Mouse (Mus musculus) spleen, adult 2 months (tissue): ENCODE results near the gene Actl6a. TPM values are rescaled to one million over a fixed set of nuclear protein-coding genes. Genes with fewer than 3 reads are reported as not detected.

ENCODE experiments used
- DNase-seq, 2 experiments: peaks; one replicate each; pipeline versions ENCODE4 v3.0.0 to v3.0.0-alpha.2; 2012 to 2021; ENCODE audit warnings: low spot score in 2 of 2, low read depth in 1 of 2
- H3K27ac ChIP-seq: fragments of 200-500 bp; 2 replicates; pipeline ENCODE4 v1.5.1; 2012; ENCODE audit warnings: low read length, inconsistent platforms; ENCODE audit not compliant: insufficient read depth
- H3K27me3 ChIP-seq: fragments of 200-500 bp; 2 replicates; pipeline ENCODE4 v1.6.1; 2012; ENCODE audit warnings: mild to moderate bottlenecking, moderate library complexity, low read length, inconsistent platforms; ENCODE audit not compliant: control insufficient read depth, insufficient read depth
- H3K36me3 ChIP-seq: fragments of 200-500 bp; 2 replicates; pipeline ENCODE4 v1.6.1; 2012; ENCODE audit warnings: mild to moderate bottlenecking, low read length, inconsistent platforms; ENCODE audit not compliant: control insufficient read depth, insufficient read depth
- H3K4me1 ChIP-seq: fragments of 200-500 bp; 2 replicates; pipeline ENCODE4 v1.6.1; 2011; ENCODE audit warnings: inconsistent platforms; ENCODE audit not compliant: control insufficient read depth, insufficient read depth, insufficient read length
- H3K4me3 ChIP-seq: fragments of 200-500 bp; 2 replicates; pipeline ENCODE4 v1.5.1; 2011; ENCODE audit warnings: mild to moderate bottlenecking, inconsistent platforms; ENCODE audit not compliant: insufficient read depth, insufficient read length; ENCODE audit errors: extremely low read depth
- CTCF ChIP-seq: fragments of 200-500 bp; IDR thresholded peaks from 2 replicates; pipeline ENCODE4 v1.5.1; 2011; ENCODE audit warnings: mild to moderate bottlenecking, inconsistent platforms; ENCODE audit not compliant: insufficient read depth, insufficient read length, insufficient replicate concordance; ENCODE audit errors: extremely low read depth
- POLR2A ChIP-seq: fragments of 200-500 bp; IDR thresholded peaks from 2 replicates; pipeline ENCODE4 v1.6.1; 2011; ENCODE audit warnings: low read depth, low read length, inconsistent platforms
- WGBS: fragments of 180-500 bp; shearing (Covaris S2); methylation state at CpG from one replicate; pipeline ENCODE4 v1.1.7; 2018; 5-methylcytosine and 5-hydroxymethylcytosine counted together
- polyA plus RNA-seq: library from polyadenylated mRNA; depleted of rRNA; stranded (reverse); fragments of >200 nt; gene quantifications from 2 replicates; pipeline ENCODE4 v1.2.3, GENCODE M21; 2012

Actl6a gene
- polyA plus RNA-seq, 1 experiment, result 14.8 TPM

DNA sequence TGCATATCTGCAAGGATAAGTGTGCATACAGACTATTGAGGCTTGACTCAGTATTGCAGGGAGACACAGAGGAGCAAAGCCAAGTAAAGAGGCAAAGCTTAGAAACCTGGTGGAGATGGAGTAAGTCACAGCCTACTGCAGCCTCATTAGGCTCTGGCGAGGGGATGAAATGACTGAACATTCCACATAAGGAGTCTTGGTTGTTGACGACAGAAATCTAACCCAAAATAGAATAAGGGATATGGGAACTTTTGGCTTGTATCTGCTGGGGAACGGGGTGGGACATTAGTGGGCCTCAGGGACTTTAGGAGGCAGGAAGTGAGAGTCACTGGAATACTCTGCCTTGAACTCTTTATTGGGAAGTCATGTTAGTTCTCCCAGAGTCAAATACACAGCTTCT, 21.5 kb upstream of the Actl6a start:
- DNase-seq, result no peak
- TF ChIP-seq POLR2A (no peak), CTCF (no peak)
- Histone ChIP-seq H3K4me3 (no peak overlapping the region), H3K4me1 (no peaks in the 10 kb centered on the region), H3K36me3 (no peaks in the 10 kb centered on the region), H3K27me3 (no peaks in the 10 kb centered on the region), H3K27ac (no peak overlapping the region)
- 77% methylated on average over 3 of the region's 3 CpGs for WGBS

DNA sequence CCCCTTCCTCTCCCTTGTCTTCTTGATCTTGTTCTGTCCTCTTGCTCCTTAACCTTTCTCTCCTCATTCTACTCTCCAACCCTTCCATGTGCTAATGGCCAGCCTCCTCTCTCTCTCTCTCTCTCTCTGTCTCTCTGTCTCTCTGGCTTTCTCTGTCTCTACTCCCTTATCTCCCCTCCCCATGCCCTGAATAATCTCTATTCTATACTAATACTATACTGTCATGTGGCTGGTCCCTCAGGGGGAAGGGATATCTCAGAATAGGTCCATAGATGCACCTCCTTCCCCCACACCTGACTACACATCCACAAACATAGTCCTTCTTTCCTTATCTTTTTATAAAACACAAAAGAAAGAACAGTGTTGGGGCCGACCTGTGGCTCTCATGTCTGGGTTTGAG, 19.6 kb upstream of the Actl6a start:
- H3K36me3 ChIP-seq, result no peaks in the 10 kb centered on the region
- DNase-seq, result no peak
- no peak overlapping the region for H3K27ac ChIP-seq
- 69% methylated on average over 1 of the region's 1 CpGs for WGBS
- TF ChIP-seq POLR2A, result no peak
- TF ChIP-seq CTCF, result no peak
- H3K4me1 ChIP-seq, result no peaks in the 10 kb centered on the region
- no peaks in the 10 kb centered on the region for H3K27me3 ChIP-seq
- no peak overlapping the region for H3K4me3 ChIP-seq

DNA sequence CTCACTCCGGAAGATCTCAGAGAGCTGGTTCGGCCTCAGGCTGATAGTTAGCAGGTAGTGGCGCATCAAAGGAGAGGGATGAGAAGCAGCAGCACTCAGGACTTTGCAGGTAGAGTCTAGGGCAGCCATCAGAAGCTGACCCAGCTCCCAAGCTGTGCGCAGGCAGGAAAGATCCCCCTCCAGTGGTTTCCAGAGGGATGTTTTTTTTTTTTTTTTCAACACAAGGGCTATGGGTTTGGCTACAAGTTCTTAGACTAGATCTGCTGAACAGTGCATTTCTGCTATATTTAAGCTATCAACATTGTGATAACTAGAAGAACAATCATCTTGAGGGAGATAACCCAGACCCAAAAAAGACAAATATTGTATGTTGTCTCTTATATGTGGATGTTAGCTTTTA, 18.9 kb upstream of the Actl6a start:
- no peak overlapping the region for H3K27ac ChIP-seq
- no peak for DNase-seq
- no peaks in the 10 kb centered on the region for H3K4me1 ChIP-seq
- H3K27me3 ChIP-seq, result no peaks in the 10 kb centered on the region
- no peak for TF ChIP-seq POLR2A
- TF ChIP-seq CTCF, result no peak
- 62% methylated on average over 4 of the region's 4 CpGs for WGBS
- no peaks in the 10 kb centered on the region for H3K36me3 ChIP-seq
- no peak overlapping the region for H3K4me3 ChIP-seq

DNA sequence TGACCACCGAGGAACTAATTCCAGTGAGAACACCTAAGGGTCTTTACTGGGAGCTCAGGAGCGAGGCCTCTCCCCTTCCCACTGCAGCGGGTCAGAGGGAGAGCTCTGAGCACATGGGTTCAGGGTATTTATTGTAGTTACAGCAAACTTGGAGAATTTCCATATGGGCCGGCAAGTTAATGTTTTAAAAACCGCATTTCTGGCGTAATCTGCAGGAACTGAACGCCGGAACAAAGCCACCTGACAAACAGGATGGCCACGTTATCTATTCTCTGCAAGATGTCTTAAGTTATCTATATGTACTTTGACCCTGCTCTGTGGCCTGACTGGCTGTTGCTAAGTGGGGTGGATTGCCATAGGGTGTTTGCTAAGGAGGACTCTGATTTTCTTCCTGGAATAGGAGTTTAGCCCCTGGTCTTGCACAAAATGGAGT, 16.5 kb upstream of the Actl6a start:
- Histone ChIP-seq H3K27ac (no peak overlapping the region), H3K27me3 (no peaks in the 10 kb centered on the region), H3K4me1 (no peaks in the 10 kb centered on the region), H3K4me3 (no peak overlapping the region), H3K36me3 (no peaks in the 10 kb centered on the region)
- no peak for DNase-seq
- WGBS, result 80% methylated on average over 9 of the region's 9 CpGs
- TF ChIP-seq CTCF (no peak), POLR2A (no peak)

DNA sequence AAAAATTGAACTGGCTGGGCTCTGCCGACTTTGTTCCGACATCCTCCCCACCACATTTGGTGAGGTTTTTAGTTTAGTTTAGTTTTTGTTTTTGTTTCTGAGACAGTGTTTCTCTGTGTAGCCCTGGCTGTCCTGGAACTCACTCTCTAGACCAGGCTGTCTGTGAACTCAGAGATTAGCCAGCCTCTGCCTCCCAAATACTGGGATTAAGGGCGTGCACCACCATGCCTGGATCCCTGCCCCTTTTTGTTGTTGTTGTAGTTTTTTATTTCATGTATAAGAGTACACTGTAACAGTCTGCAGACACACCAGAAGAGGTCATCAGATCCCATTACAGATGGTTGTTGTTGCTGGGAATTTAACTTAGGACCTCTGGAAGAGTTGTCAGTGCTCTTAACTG, 16.1 kb upstream of the Actl6a start:
- Histone ChIP-seq H3K36me3 (no peaks in the 10 kb centered on the region), H3K4me3 (no peak overlapping the region), H3K4me1 (no peaks in the 10 kb centered on the region), H3K27me3 (no peaks in the 10 kb centered on the region), H3K27ac (no peak overlapping the region)
- no peak for DNase-seq
- 82% methylated on average over 3 of the region's 3 CpGs for WGBS
- TF ChIP-seq POLR2A, result no peak
- no peak for TF ChIP-seq CTCF

DNA sequence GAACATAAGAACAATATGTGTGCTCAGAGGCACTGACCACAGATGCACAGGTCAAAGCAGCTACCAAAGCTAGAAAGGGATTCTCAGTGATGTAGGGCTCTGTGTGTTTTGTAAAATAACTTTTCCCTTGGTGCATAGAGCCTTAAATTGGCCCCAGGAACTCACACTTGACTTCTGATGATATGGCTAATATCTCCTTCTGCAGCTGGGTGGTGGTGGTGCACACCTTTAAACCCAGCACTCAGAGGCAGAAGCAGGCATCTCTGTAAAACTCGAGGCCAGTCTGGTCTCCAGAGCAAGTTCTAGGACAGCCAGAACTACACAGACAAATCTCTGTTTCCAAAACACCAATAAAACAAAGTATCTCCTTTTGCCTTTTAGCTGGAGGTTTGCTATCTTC, 15.2 kb upstream of the Actl6a start:
- WGBS, result 44% methylated on average over 1 of the region's 1 CpGs
- DNase-seq, result no peak

DNA sequence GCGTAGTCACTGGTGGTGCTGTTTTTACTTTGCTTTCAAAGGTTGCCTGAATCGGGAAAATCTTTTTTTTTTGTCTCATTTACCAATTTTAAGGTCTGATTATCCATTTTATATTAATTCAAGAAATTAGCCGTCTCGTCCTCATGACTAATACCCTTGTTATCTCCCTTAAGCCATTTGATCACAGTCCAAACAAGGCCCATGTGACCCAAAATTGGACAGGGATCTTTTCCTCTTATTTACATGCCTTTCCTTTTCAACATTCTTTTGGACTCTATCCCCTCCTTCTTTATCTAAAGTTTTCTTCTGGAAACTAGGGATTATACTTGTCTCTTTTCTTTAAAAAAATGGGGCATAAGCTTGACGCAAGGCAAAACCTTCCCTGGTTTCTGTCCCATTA, 14.3 kb upstream of the Actl6a start:
- H3K27me3 ChIP-seq, result no peaks in the 10 kb centered on the region
- DNase-seq, result no peak
- no peak overlapping the region for H3K4me3 ChIP-seq
- no peaks in the 10 kb centered on the region for H3K36me3 ChIP-seq
- no peak for TF ChIP-seq CTCF
- TF ChIP-seq POLR2A, result no peak
- no peaks in the 10 kb centered on the region for H3K4me1 ChIP-seq
- H3K27ac ChIP-seq, result no peak overlapping the region
- WGBS, result 87% methylated on average over 5 of the region's 5 CpGs

More for the DNA sequence above, 15.2 kb upstream of the Actl6a start:
- TF ChIP-seq CTCF (no peak), POLR2A (no peak)
- no peaks in the 10 kb centered on the region for H3K36me3 ChIP-seq
- no peak overlapping the region for H3K27ac ChIP-seq
- H3K27me3 ChIP-seq, result no peaks in the 10 kb centered on the region
- H3K4me1 ChIP-seq, result no peaks in the 10 kb centered on the region
- H3K4me3 ChIP-seq, result no peak overlapping the region
